Mouse (Mus musculus): ENCODE data around the gene Col24a1.
A peak's percentile ranks its signal among the peaks of the same experiment; 100 is the strongest.

The Col24a1 gene

GRCm38 (mm10) chr3:145331642-145332041, 39.4 kb downstream of the Col24a1 start:
- no peaks in the 10 kb centered on the region for H3K36me3 ChIP-seq (ENCODE audit: insufficient read depth, low read length)
- H3K27me3 ChIP-seq (ENCODE audit: insufficient read depth, low read length): no peaks in the 10 kb centered on the region
- peaks cover 9% of the 10 kb centered on the region; the same call in 1 of the 2 replicates for H3K9me3 ChIP-seq (ENCODE audit: low read length)
- H3K4me1 ChIP-seq (replicated peaks; ENCODE audit: low read depth, low read length): no peaks in the 10 kb centered on the region
- H3K4me3 ChIP-seq (replicated peaks; ENCODE audit: low read length): no peak overlapping the region
- no peak for TF ChIP-seq CTCF (conservative IDR thresholded peaks at IDR 0.05; ENCODE audit: low read length)
- no peak for TF ChIP-seq POU5F1 (IDR thresholded peaks at IDR 0.05; ENCODE audit: borderline replicate concordance, low read length)
- TF ChIP-seq NANOG (IDR thresholded peaks at IDR 0.05; ENCODE audit: borderline replicate concordance, low read length): no peak

GRCm38 (mm10) chr3:145334046-145334445, 41.8 kb downstream of the Col24a1 start:
- no peaks in the 10 kb centered on the region for H3K4me1 ChIP-seq (replicated peaks; ENCODE audit: low read depth, low read length)
- TF ChIP-seq CTCF (conservative IDR thresholded peaks at IDR 0.05; ENCODE audit: low read length) (no peak), NANOG (IDR thresholded peaks at IDR 0.05; ENCODE audit: borderline replicate concordance, low read length) (no peak), POU5F1 (IDR thresholded peaks at IDR 0.05; ENCODE audit: borderline replicate concordance, low read length) (no peak)
- H3K36me3 ChIP-seq (ENCODE audit: insufficient read depth, low read length): no peaks in the 10 kb centered on the region
- H3K4me3 ChIP-seq (replicated peaks; ENCODE audit: low read length): no peak overlapping the region
- H3K27me3 ChIP-seq (ENCODE audit: insufficient read depth, low read length): no peaks in the 10 kb centered on the region
- peaks cover 9% of the 10 kb centered on the region; the same call in 1 of the 2 replicates for H3K9me3 ChIP-seq (ENCODE audit: low read length)

GRCm38 (mm10) chr3:145337161-145337560, 44.9 kb downstream of the Col24a1 start:
- TF ChIP-seq NANOG (IDR thresholded peaks at IDR 0.05; ENCODE audit: borderline replicate concordance, low read length) (no peak), CTCF (conservative IDR thresholded peaks at IDR 0.05; ENCODE audit: low read length) (no peak), POU5F1 (IDR thresholded peaks at IDR 0.05; ENCODE audit: borderline replicate concordance, low read length) (no peak)
- no peaks in the 10 kb centered on the region for H3K4me1 ChIP-seq (replicated peaks; ENCODE audit: low read depth, low read length)
- no peak overlapping the region for H3K4me3 ChIP-seq (replicated peaks; ENCODE audit: low read length)
- H3K36me3 ChIP-seq (ENCODE audit: insufficient read depth, low read length): no peaks in the 10 kb centered on the region
- no peaks in the 10 kb centered on the region for H3K27me3 ChIP-seq (ENCODE audit: insufficient read depth, low read length)
- peaks cover 9% of the 10 kb centered on the region; the same call in 1 of the 2 replicates for H3K9me3 ChIP-seq (ENCODE audit: low read length)

GRCm38 (mm10) chr3:145339851-145340499, 47.7 kb downstream of the Col24a1 start:
- no peaks in the 10 kb centered on the region for H3K36me3 ChIP-seq (ENCODE audit: insufficient read depth, low read length)
- no peaks in the 10 kb centered on the region for H3K27me3 ChIP-seq (ENCODE audit: insufficient read depth, low read length)
- H3K9me3 ChIP-seq (ENCODE audit: low read length): no peaks in the 10 kb centered on the region
- TF ChIP-seq POU5F1 (IDR thresholded peaks at IDR 0.05; ENCODE audit: borderline replicate concordance, low read length): no peak
- no peak for TF ChIP-seq CTCF (conservative IDR thresholded peaks at IDR 0.05; ENCODE audit: low read length)
- TF ChIP-seq NANOG (IDR thresholded peaks at IDR 0.05; ENCODE audit: borderline replicate concordance, low read length): no peak
- H3K4me1 ChIP-seq (replicated peaks; ENCODE audit: low read depth, low read length): no peaks in the 10 kb centered on the region
- H3K4me3 ChIP-seq (replicated peaks; ENCODE audit: low read length): no peak overlapping the region

GRCm38 (mm10) chr3:145348690-145349089, 56.4 kb downstream of the Col24a1 start:
- no peaks in the 10 kb centered on the region for H3K36me3 ChIP-seq (ENCODE audit: insufficient read depth, low read length)
- H3K4me3 ChIP-seq (replicated peaks; ENCODE audit: low read length): no peak overlapping the region
- H3K4me1 ChIP-seq (replicated peaks; ENCODE audit: low read depth, low read length): no peaks in the 10 kb centered on the region
- no peak for TF ChIP-seq CTCF (conservative IDR thresholded peaks at IDR 0.05; ENCODE audit: low read length)
- no peak for TF ChIP-seq NANOG (IDR thresholded peaks at IDR 0.05; ENCODE audit: borderline replicate concordance, low read length)
- no peak for TF ChIP-seq POU5F1 (IDR thresholded peaks at IDR 0.05; ENCODE audit: borderline replicate concordance, low read length)
- H3K27me3 ChIP-seq (ENCODE audit: insufficient read depth, low read length): no peaks in the 10 kb centered on the region
- no peaks in the 10 kb centered on the region for H3K9me3 ChIP-seq (ENCODE audit: low read length)

GRCm38 (mm10) chr3:145353951-145354350, 61.7 kb downstream of the Col24a1 start:
- Histone ChIP-seq H3K4me3 (replicated peaks; ENCODE audit: low read length) (no peak overlapping the region), H3K36me3 (ENCODE audit: insufficient read depth, low read length) (no peaks in the 10 kb centered on the region), H3K27me3 (ENCODE audit: insufficient read depth, low read length) (no peaks in the 10 kb centered on the region), H3K4me1 (replicated peaks; ENCODE audit: low read depth, low read length) (no peaks in the 10 kb centered on the region), H3K9me3 (ENCODE audit: low read length) (no peaks in the 10 kb centered on the region)
- TF ChIP-seq NANOG (IDR thresholded peaks at IDR 0.05; ENCODE audit: borderline replicate concordance, low read length): no peak
- TF ChIP-seq POU5F1 (IDR thresholded peaks at IDR 0.05; ENCODE audit: borderline replicate concordance, low read length): no peak
- no peak for TF ChIP-seq CTCF (conservative IDR thresholded peaks at IDR 0.05; ENCODE audit: low read length)

- Histone ChIP-seq H3K36me3 (ENCODE audit: insufficient read depth, low read length) (no peaks in the 10 kb centered on the region), H3K4me3 (replicated peaks; ENCODE audit: low read length) (no peak overlapping the region), H3K27me3 (ENCODE audit: insufficient read depth, low read length) (no peaks in the 10 kb centered on the region), H3K4me1 (replicated peaks; ENCODE audit: low read depth, low read length) (no peaks in the 10 kb centered on the region), H3K9me3 (ENCODE audit: low read length) (no peaks in the 10 kb centered on the region)
- no peak for TF ChIP-seq POU5F1 (IDR thresholded peaks at IDR 0.05; ENCODE audit: borderline replicate concordance, low read length)
- no peak for TF ChIP-seq CTCF (conservative IDR thresholded peaks at IDR 0.05; ENCODE audit: low read length)
- TF ChIP-seq NANOG (IDR thresholded peaks at IDR 0.05; ENCODE audit: borderline replicate concordance, low read length): no peak
These were observed 64.7 kb downstream of the Col24a1 start for GRCm38 (mm10) chr3:145356865-145357487.

GRCm38 (mm10) chr3:145365227-145365626, 73.0 kb downstream of the Col24a1 start:
- Histone ChIP-seq H3K4me3 (replicated peaks; ENCODE audit: low read length) (no peak overlapping the region), H3K9me3 (ENCODE audit: low read length) (no peaks in the 10 kb centered on the region), H3K27me3 (ENCODE audit: insufficient read depth, low read length) (no peaks in the 10 kb centered on the region), H3K36me3 (ENCODE audit: insufficient read depth, low read length) (no peaks in the 10 kb centered on the region), H3K4me1 (replicated peaks; ENCODE audit: low read depth, low read length) (no peaks in the 10 kb centered on the region)
- no peak for TF ChIP-seq POU5F1 (IDR thresholded peaks at IDR 0.05; ENCODE audit: borderline replicate concordance, low read length)
- peak; percentile 47 for TF ChIP-seq CTCF (conservative IDR thresholded peaks at IDR 0.05; ENCODE audit: low read length)
